Mouse (Mus musculus): ENCODE data around the gene Dock10.

- TF ChIP-seq CTCF (IDR thresholded peaks at IDR 0.05; ENCODE audit: low read depth) (no peak), EP300 (IDR thresholded peaks at IDR 0.05; ENCODE audit: low read depth) (no peak)
Observed at GRCm38 (mm10) chr1:80763042-80763950, 5.0 kb upstream of the Dock10 start.
